Mouse (Mus musculus) duodenum, adult 2 months (tissue): ENCODE measurements around the gene Bhmt2. TPM values are rescaled to one million over a fixed set of nuclear protein-coding genes. Genes with fewer than 3 reads are reported as not detected.

Experiments used
- polyA plus RNA-seq: library from polyadenylated mRNA; depleted of rRNA; stranded (reverse); fragments of >200 nt; gene quantifications from 2 replicates; pipeline ENCODE4 v1.2.3, GENCODE M21; 2012; ENCODE audit warnings: low replicate concordance; rRNA removed

Bhmt2 gene
- polyA plus RNA-seq = not detected in 2 replicates

GRCm38 (mm10) chr13:93674131-93674561 is at the start of gene Bhmt2, which contains the start of gene Dmgdh:
TSS of gene Bhmt2 (minus strand) at chr13:93674302.
TSS of gene Dmgdh (plus strand) at chr13:93674433.

GRCm38 (mm10) chr13:93637282-93638245 is 36.5 kb downstream of the Bhmt2 start, which contains the start of gene Bhmt:
TSS of gene Bhmt (minus strand) at chr13:93637961.

Other genes starting within 250 kb of the Bhmt2 start
- gene Jmy, start 174.5 kb downstream of the Bhmt2 start, polyA plus RNA-seq = 3.5 and 5.2 TPM in 2 replicates
- gene Bhmt, start 36.3 kb downstream of the Bhmt2 start, polyA plus RNA-seq = 0.18 TPM in 1 of 2 replicates, not detected in the other
- not detected in 2 replicates for gene Dmgdh, start 131 bp upstream of the Bhmt2 start, polyA plus RNA-seq
- 3.9 and 7.4 TPM in 2 replicates for gene Arsb, start 97.3 kb upstream of the Bhmt2 start, polyA plus RNA-seq